ENCODE assay signal across 27 mouse cellular contexts in genomic region chr4:104550581-104551205, GRCm38 (mm10).
DNase-seq lines count a peak whose midpoint lies in the region; ATAC-seq and TF ChIP-seq lines count a peak whose summit lies in the region.
"Had no signal": no experiment of that assay in that cellular context is flagged by ENCODE, and none has a peak within 500 bp of the region (broad histone marks: within the 10 kb centered on the region; RNA-seq: fewer than 3 reads in every experiment).

No protein-coding gene starts in this region.

- no peak overlapping the region for H3K27ac ChIP-seq in forebrain, embryonic 14.5 days (ENCODE audit: low read depth, low read length)
- no peak overlapping the region for H3K27ac ChIP-seq in forebrain, postnatal 0 days (ENCODE audit: low read depth, low read length)
- H3K27ac ChIP-seq in midbrain, embryonic 15.5 days: 0 out of 2 replicates have a peak overlapping the region, but pooled peaks have one; percentile 6
- H3K27ac ChIP-seq in midbrain, embryonic 10.5 days (replicated peaks): no peak overlapping the region
- no peak overlapping the region for H3K27ac ChIP-seq in lung, postnatal 0 days (ENCODE audit: low read length)
- H3K27ac ChIP-seq: embryonic facial prominence, embryonic 13.5 days; forebrain, embryonic 12.5 days; heart, adult 2 months; heart, embryonic 13.5 days; hindbrain, embryonic 12.5 days; limb, embryonic 12.5 days; neural tube, embryonic 15.5 days; stomach, embryonic 15.5 days had no signal

- no peaks in the 10 kb centered on the region for H3K36me3 ChIP-seq in forebrain, embryonic 14.5 days (ENCODE audit: control insufficient read depth, insufficient read depth, low read length)
- no peaks in the 10 kb centered on the region for H3K36me3 ChIP-seq in forebrain, postnatal 0 days (ENCODE audit: insufficient read depth)
- no peaks in the 10 kb centered on the region for H3K36me3 ChIP-seq in midbrain, embryonic 15.5 days (replicated peaks)
- H3K36me3 ChIP-seq in midbrain, embryonic 10.5 days: no peaks in the 10 kb centered on the region
- H3K36me3 ChIP-seq in lung, postnatal 0 days (ENCODE audit: insufficient read depth, low read length): no peaks in the 10 kb centered on the region
- H3K36me3 ChIP-seq: embryonic facial prominence, embryonic 13.5 days; forebrain, embryonic 12.5 days; heart, embryonic 13.5 days; hindbrain, embryonic 12.5 days; limb, embryonic 12.5 days; neural tube, embryonic 15.5 days; stomach, embryonic 15.5 days had no signal

- H3K9me3 ChIP-seq in forebrain, embryonic 14.5 days (replicated peaks; ENCODE audit: control insufficient read depth, low read length): no peaks in the 10 kb centered on the region
- no peaks in the 10 kb centered on the region for H3K9me3 ChIP-seq in forebrain, postnatal 0 days (ENCODE audit: low read length)
- no peaks in the 10 kb centered on the region for H3K9me3 ChIP-seq in midbrain, embryonic 15.5 days
- no peaks in the 10 kb centered on the region for H3K9me3 ChIP-seq in midbrain, embryonic 10.5 days (replicated peaks)
- H3K9me3 ChIP-seq in lung, postnatal 0 days (ENCODE audit: low read length): no peaks in the 10 kb centered on the region
- H3K9me3 ChIP-seq: embryonic facial prominence, embryonic 13.5 days; forebrain, embryonic 12.5 days; heart, embryonic 13.5 days; hindbrain, embryonic 12.5 days; limb, embryonic 12.5 days; neural tube, embryonic 15.5 days; stomach, embryonic 15.5 days had no signal

- WGBS in forebrain, embryonic 14.5 days: 40% methylated on average over 4 of the region's 4 CpGs
- 46% methylated on average over 4 of the region's 4 CpGs for WGBS in forebrain, postnatal 0 days
- 80% methylated on average over 4 of the region's 4 CpGs for WGBS in midbrain, embryonic 15.5 days
- 75% methylated on average over 4 of the region's 4 CpGs for WGBS in midbrain, embryonic 10.5 days
- 39% methylated on average over 4 of the region's 4 CpGs for WGBS in lung, postnatal 0 days

- no peak overlapping the region for H3K4me3 ChIP-seq in forebrain, embryonic 14.5 days (ENCODE audit: low read depth, low read length)
- H3K4me3 ChIP-seq in forebrain, postnatal 0 days (ENCODE audit: low read depth, low read length): no peak overlapping the region
- no peak overlapping the region for H3K4me3 ChIP-seq in midbrain, embryonic 15.5 days
- no peak overlapping the region for H3K4me3 ChIP-seq in midbrain, embryonic 10.5 days
- no peak overlapping the region for H3K4me3 ChIP-seq in lung, postnatal 0 days (ENCODE audit: low read depth, low read length)
- H3K4me3 ChIP-seq: embryonic facial prominence, embryonic 13.5 days; erythroblast, embryonic 14.5 days; forebrain, embryonic 12.5 days; heart, adult 2 months; heart, embryonic 13.5 days; hindbrain, embryonic 12.5 days; limb, embryonic 12.5 days; neural tube, embryonic 15.5 days; stomach, embryonic 15.5 days had no signal

- no peak overlapping the region for H3K9ac ChIP-seq in forebrain, embryonic 14.5 days (ENCODE audit: low read length)
- H3K9ac ChIP-seq in forebrain, postnatal 0 days: no peak overlapping the region
- no peak overlapping the region for H3K9ac ChIP-seq in midbrain, embryonic 15.5 days
- H3K9ac ChIP-seq in lung, postnatal 0 days (replicated peaks; ENCODE audit: low read depth): no peak overlapping the region
- H3K9ac ChIP-seq: embryonic facial prominence, embryonic 13.5 days; forebrain, embryonic 12.5 days; heart, embryonic 13.5 days; hindbrain, embryonic 12.5 days; limb, embryonic 12.5 days; liver, postnatal 0 days; neural tube, embryonic 15.5 days; stomach, embryonic 15.5 days had no signal

- ATAC-seq in forebrain, embryonic 14.5 days: no peak
- ATAC-seq in forebrain, postnatal 0 days: no peak
- no peak for ATAC-seq in midbrain, embryonic 15.5 days (replicated peaks)
- peak; percentile 87 for ATAC-seq in lung, postnatal 0 days
- ATAC-seq in monocyte, adult 5-6 weeks (replicated peaks; ENCODE audit: insufficient number of reproducible peaks, low FRiP score, low TSS enrichment, poor library complexity, severe bottlenecking): no peak
- ATAC-seq: activated CD4-positive, CD25-positive, alpha-beta regulatory T cell, adult 4 months; liver, postnatal 0 days had no signal

- peak; percentile 70 for TF ChIP-seq EP300 in lung, postnatal 0 days (IDR thresholded peaks at IDR 0.05)

- H3K4me1 ChIP-seq in forebrain, embryonic 14.5 days (ENCODE audit: control insufficient read depth, insufficient read depth, low read length): peaks cover 7% of the 10 kb centered on the region; the same call in 1 of the 2 replicates
- peaks cover 13% of the 10 kb centered on the region; the same call in 1 of the 2 replicates for H3K4me1 ChIP-seq in forebrain, postnatal 0 days (ENCODE audit: insufficient read depth)
- H3K4me1 ChIP-seq in midbrain, embryonic 15.5 days: peaks cover 32% of the 10 kb centered on the region
- peaks cover 32% of the 10 kb centered on the region for H3K4me1 ChIP-seq in midbrain, embryonic 10.5 days
- H3K4me1 ChIP-seq in lung, postnatal 0 days (ENCODE audit: insufficient read depth, low read depth, low read length): no peaks in the 10 kb centered on the region
- H3K4me1 ChIP-seq: heart, embryonic 13.5 days; stomach, embryonic 15.5 days had no signal

- no peak for TF ChIP-seq CTCF in forebrain, postnatal 0 days (IDR thresholded peaks at IDR 0.05; ENCODE audit: low read depth)
- no peak for TF ChIP-seq CTCF in lung, postnatal 0 days (IDR thresholded peaks at IDR 0.05)

- H3K27me3 ChIP-seq in forebrain, embryonic 14.5 days (replicated peaks; ENCODE audit: control insufficient read depth, insufficient read depth, low read length): no peaks in the 10 kb centered on the region
- H3K27me3 ChIP-seq in forebrain, postnatal 0 days (ENCODE audit: insufficient read depth, low read length): no peaks in the 10 kb centered on the region
- no peaks in the 10 kb centered on the region for H3K27me3 ChIP-seq in midbrain, embryonic 15.5 days (replicated peaks)
- no peaks in the 10 kb centered on the region for H3K27me3 ChIP-seq in midbrain, embryonic 10.5 days (ENCODE audit: low read depth, poor library complexity, severe bottlenecking)
- no peaks in the 10 kb centered on the region for H3K27me3 ChIP-seq in lung, postnatal 0 days (replicated peaks; ENCODE audit: insufficient read depth, low read length)
- H3K27me3 ChIP-seq: forebrain, embryonic 12.5 days; heart, embryonic 13.5 days; hindbrain, embryonic 12.5 days; limb, embryonic 12.5 days; neural tube, embryonic 15.5 days; stomach, embryonic 15.5 days had no signal

- DNase-seq in forebrain, embryonic 14.5 days (ENCODE audit: low spot score): peak; percentile 60
- DNase-seq in forebrain, postnatal 0 days: no peak
- DNase-seq in midbrain, embryonic 10.5 days (ENCODE audit: low spot score): no peak
- DNase-seq in lung, postnatal 0 days (ENCODE audit: low spot score): peak; percentile 76
- DNase-seq in frontal cortex, adult 2 months (ENCODE audit: extremely low spot score in 1 of 2, low spot score in 1 of 2): no peak
- no peak for DNase-seq in thymus, postnatal 10 days (ENCODE audit: low spot score in 2 of 2)
- DNase-seq: adrenal gland, adult 8-10 months; cerebellum, adult 18-20 months; cerebellum, postnatal 36 days; embryo, embryonic 11 days; gastrocnemius, postnatal 25 days; heart, adult 2 months; heart, postnatal 14 days; layer of hippocampus, adult 9-11 months; liver, postnatal 0 days had no signal

- H3K4me2 ChIP-seq in forebrain, embryonic 14.5 days (ENCODE audit: low read length): no peak overlapping the region
- no peak overlapping the region for H3K4me2 ChIP-seq in forebrain, postnatal 0 days (ENCODE audit: low read depth)
- no peak overlapping the region for H3K4me2 ChIP-seq in midbrain, embryonic 15.5 days
- no peak overlapping the region for H3K4me2 ChIP-seq in lung, postnatal 0 days (replicated peaks; ENCODE audit: low read depth, low read length)
- H3K4me2 ChIP-seq: embryonic facial prominence, embryonic 13.5 days; forebrain, embryonic 12.5 days; heart, embryonic 13.5 days; hindbrain, embryonic 12.5 days; limb, embryonic 12.5 days; liver, embryonic 11.5 days; neural tube, embryonic 15.5 days; stomach, embryonic 15.5 days had no signal

Comparison
In these comparisons a context has a peak if more than half of its experiments do, and no peak if none do; other contexts are left out.
1. DNase-seq: peak in forebrain, embryonic 14.5 days (single experiment) and lung, postnatal 0 days (single experiment); none in forebrain, postnatal 0 days (single experiment), midbrain, embryonic 10.5 days (single experiment), frontal cortex, adult 2 months (0 of 2) and thymus, postnatal 10 days (0 of 2).